Mouse (Mus musculus) gastrocnemius, postnatal 10 days (tissue): Measurements from ENCODE around the gene Galnt10. TPM values are rescaled to one million over a fixed set of nuclear protein-coding genes. Genes with fewer than 3 reads are reported as not detected.

Experiments used
- DNase-seq: peaks from one replicate; pipeline ENCODE4 v3.0.0; 2021; ENCODE audit warnings: mixed read lengths
- total RNA-seq, 2 experiments: library from RNA; stranded (reverse); gene quantifications; 2 replicates each; pipeline ENCODE4 v1.2.3; 2021

Gene Galnt10
- total RNA-seq, 2 experiments from 2014 or later: 13.0 to 15.7 TPM

DNA sequence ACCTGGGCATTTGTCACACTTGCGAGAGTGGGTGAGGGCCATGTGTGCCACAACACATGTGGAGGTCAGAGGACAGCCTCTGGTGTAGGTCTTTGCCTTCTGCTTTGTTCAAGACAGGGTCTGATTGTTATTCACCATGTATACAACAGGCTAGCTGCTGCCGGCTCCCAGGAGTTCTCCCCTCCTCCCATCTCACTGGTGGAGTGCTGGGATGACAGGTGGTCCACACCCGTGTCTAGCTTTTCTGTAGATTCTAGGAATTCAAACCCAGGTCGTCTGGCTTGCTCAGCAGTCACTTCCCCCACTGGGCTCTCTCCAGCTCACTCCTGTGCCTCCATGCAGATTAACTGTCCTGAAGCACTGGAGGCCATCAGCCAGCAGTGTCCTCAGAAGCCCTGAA, 80.7 kb downstream of the Galnt10 start:
- no peak for DNase-seq

DNA sequence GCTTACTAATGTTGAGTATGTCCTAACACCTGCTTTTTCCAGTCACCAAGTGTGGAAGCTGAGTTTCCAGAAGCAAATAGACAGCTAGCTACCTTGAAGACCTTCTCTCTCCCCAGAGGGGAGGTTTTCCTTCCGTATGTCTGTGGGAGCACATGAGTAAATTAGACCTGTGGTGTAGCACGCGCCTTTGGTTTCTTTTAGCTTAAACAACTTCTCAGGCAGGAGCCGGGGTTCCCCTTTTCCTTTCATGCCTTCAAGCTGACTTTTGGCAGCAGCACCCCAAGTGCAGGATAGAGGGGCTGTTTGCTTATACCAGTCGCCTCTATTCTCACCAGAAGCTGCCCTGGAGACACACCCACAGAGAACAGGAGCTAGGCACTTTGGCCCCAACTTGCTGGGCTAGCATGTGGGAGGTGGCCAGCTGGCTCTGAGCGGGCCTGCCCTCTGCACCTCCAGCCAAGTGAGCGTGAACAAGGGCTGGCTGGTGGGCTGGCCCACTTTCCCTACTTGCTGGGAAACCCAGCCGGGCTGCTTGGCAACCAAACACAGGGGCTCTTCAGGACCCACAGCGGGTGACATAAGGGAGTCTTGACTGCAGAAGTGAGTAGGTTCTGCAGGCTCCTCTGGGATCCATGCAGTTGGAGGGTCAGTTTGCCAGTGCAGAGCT, 82.2 kb downstream of the Galnt10 start:
- peak; percentile 63 for DNase-seq

DNA sequence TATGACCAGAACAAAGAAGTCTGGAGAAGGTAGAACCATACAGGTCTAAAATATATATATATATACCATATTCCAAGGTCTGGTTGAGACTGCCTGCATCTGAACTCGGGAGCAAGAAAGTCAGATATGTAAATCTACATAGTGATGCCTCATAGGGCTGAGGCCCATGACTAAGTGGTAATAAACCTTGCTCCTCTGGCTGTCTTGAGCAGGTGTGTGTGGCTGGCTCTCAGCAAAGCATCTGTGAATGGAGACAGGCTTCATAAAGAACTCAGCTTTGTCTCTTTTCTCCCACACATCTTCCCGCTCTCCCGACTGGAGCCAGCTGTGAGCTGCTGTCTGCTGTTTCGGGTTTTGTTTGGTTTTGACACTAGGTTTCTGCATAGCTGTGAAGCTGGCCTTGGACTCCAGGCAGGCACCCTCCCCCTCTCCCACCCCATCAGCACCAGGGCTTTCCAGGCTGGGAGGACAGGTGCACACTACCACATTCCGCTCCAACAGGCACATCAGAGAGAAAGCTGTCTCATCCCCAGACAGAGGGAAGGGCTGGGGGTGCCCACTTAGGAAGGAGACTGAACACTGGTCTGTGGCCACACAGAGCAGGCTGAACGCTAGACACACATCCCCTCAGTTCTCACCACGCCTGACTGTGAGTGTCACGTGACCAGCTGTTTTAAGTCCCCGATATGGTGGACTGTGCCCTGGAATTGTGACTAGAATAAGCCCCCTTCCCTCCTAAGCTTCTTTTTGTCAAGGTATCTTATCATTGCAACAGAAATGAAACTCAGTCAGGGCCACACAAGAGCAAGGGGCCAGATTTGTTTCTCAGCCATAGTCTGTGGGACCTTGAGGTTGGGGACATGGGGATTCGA, 87.4 kb downstream of the Galnt10 start:
- no peak for DNase-seq

DNA sequence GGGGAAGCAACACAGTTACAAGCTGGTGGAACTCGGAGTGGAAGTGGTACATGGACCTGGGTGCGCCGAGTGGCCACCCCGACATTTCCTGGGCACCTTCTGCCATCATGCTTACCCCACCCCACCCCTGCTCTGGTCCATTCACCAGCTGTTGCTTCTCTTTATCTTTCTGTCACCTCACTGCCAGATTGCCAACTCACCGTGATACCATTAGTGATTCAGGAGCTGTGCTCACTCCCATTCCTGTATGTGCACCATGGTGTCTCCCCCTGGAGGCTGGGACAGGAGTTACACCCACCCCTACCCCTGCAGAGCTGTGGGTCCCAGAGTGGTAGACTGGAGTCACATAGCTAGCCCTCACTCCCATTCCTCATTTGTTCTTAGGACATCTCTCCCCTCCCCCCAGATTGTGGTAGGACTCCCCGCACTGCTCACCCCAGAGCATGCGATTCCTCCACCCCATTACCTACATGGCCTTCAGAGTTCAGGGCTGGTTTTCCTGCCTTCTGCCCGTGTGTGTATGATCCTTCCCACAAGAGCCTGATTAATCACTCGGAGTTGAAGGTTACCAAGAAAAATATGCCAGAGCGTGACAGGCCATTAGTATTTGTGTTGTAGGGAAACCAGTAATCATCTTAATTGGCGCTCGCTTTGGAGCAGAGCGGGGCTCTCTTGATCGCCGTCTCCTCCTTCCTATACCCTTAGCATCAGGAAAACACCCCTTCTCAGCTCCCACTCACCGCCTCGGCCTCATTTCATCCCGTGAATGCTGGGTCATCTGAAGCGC, 102.2 kb downstream of the Galnt10 start:
- peak; percentile 35 for DNase-seq

DNA sequence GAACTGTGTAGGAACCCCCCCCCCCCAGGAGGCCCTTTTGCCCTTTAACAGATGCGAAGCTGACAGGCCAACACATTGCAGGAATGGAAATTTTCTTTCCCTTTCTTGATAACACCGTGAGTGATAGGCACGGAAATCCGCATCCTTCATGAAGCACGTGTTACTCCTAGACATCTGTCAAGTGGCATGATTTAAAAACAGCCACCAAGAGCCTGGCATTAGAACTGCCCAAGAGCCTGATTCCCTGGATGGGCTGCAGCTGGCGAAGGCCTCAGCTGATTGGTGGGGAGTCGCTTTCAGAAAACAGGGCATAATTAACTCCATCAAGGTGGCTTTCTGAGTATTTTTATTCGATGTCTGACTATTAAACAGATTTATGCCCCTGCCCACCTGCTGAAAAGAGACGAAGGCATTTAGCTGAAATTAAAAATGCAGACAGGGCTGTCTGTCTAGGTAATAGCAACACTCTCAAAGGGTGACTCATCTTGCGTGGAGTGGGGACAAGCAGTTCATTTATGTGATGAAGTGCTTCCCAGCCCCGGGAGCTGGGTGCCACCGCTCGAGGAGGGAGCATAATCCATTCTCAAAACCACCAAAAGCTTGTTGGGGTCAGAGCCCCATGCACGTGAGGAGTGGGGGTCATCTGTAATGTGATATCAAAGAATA, 108.4 kb downstream of the Galnt10 start:
- DNase-seq: no peak

DNA sequence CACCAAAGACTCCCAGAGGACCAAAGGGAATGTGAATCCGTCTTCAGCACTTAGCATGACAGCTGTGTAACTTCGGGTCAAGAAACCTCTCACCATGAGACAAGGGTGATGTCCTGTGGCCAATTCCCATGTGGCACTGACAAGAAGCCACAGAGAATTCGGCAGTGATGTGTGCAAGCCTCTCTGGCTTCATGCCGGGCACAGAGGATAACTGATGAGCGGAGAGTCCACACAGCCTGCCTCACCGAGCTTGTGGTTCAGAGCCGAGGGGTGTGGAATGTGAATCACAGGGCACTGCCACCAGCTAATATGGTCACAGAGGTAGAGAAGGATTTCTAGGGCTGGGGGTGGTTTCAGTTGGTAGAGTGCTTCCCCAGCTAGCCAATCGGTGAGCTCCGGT, 113.4 kb downstream of the Galnt10 start:
- no peak for DNase-seq

DNA sequence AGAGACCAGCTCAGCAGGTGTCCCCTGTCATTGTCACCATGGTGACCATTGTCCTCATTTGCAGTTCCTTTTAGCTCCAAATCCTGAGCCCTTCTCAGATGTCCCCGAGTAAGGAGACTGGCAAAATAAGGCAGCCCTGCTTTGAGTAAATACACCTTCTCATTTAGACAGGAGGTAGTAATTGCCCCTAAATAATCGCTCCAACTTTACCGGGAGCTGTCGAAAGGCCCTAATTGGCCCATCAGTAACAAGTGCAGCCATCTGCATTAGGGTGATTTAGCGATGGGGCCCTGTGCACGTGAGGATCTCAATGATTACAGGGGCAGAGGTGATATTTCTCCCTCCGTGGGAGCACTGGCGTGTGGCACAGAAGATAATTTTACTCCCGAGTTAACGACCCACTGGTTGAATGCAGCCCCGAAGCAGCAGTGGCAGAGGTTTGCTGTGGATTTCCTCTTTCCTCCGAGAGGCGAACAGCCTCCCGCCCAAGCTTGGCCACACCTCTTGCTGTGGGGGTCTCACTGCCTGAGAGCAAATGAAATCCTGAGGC, 115.3 kb downstream of the Galnt10 start:
- no peak for DNase-seq

DNA sequence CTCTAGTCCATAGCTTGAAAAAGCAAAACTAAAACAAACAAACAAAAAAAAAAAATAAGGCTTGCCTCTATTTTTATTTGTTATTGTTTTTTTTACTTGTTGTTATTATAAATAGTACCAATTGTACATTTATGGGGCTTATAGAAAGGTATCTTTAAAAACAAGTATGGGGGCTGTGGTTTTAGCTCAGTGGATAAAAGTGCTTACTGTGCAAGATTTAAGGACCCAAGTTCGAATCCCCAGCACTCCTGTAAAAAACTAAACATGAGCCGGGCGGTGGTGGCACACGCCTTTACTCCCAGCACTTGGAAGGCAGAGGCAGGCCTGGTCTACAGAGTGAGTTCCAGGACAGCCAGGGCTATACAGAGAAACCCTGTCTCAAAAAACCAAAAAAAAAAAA, 116.1 kb downstream of the Galnt10 start:
- no peak for DNase-seq

DNA sequence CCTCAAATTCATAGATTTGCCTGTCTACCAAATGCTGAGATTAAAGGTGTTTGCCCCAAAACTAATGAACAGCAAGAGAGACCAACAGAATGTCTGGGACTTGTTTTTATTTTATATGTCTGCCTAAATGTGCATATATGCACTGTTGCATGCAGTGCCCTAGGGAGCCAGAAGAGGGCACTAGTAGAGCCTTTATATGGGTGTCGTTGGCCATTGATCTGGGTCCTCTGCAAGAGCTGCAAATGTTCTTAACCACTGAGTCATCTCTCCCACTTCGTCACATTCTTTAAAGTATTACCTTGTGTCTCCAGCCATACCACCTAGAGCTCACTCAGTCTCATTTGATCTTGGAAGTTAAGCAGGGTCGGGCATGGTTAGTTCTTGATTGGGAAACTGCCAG, 118.9 kb downstream of the Galnt10 start:
- DNase-seq: no peak

DNA sequence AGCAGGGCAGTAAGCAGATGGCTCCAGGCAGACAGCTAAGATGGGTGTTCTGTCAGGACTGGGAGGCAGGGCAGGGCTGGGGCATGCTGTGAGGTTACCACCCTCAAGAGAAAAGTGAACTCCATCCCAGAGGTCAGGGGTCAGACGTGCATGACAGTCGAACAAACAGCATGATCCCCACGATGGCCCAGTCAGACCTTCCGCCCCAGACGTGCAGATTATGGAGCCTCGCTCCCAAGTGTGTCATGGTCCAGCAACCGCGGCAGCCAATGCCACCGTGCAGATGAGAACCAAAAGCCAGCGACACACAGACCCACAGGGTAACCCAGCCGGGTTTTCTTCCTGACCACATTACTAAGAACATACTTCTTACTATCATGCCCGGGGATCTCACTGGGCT, 121.4 kb downstream of the Galnt10 start:
- DNase-seq: no peak

DNA sequence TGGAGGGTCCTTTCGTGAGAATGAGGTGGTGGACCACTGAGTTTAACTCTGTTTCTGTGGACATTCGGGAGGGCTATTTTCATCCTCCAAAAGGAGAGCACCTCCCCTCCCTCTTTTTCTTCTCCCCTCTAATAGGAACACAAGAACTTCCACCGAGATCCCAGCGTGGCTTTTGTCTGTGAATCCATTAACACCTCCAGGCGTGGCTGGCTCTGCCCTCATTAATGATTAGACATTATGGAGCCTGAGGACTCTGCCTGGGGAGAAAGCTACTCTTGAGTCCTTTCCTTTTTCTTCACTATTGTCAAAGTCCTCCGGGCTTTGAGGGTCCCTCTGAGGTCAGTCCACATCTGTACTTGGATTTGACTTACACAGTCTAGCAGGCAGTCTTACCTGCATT, 121.9 kb downstream of the Galnt10 start:
- DNase-seq: no peak

DNA sequence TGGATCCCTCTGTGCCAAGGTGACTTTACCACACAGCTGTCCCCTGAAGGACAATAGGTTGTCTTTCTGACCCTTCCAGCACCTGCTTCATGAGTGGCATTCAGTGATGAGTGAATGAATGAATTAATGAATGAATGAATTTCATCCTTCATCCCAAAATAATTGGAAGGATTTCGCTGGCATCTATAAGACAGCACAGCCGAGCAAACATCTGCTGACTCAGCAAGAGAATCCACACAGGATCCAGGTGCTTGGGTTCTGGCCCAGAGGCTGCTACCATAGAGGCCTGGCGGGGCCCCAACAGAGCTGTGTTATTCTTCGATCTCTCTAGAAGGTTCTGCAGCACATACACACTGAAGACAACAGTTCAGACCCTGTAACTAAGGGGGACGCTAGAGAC, 125.5 kb downstream of the Galnt10 start:
- DNase-seq: no peak

DNA sequence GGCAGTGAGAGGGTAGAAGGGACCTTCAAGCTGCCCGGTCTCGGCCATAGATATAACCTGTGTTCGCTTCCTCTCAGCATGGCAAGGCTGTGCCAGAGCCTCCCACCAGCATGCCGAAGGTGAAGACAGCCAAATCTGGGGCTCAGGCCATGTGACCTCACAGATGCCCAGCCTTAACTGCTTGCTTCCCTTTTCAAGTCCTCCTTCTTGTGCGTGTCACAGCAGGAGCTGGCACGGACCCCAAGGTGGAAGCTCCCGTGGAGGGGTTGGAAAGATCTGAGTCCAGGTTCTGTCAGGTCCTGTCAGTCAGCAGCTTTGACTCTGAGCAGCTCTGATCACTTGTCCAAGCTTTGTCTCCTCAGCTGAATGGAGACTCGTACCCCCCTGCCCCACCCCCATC, 126.4 kb downstream of the Galnt10 start:
- no peak for DNase-seq

DNA sequence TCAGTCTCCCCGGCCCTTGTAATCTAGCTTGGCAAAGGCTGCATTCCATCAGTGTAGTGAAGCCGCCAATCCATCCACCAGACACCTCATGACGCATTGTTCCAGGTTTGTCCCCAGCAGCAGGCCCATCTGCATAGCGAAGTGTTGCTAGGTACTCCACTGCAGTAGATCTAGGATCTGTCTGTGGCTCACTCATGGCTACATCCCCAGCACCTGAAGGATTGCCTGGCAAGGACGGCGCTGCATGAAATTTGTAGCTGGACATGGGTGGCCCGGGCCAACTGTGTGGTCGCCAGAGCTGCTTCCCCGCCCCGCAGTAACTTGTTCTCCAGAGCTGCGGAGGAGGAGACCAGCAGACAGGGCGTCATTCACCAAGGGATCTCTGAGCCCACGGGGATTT, 128.2 kb downstream of the Galnt10 start:
- DNase-seq: no peak

DNA sequence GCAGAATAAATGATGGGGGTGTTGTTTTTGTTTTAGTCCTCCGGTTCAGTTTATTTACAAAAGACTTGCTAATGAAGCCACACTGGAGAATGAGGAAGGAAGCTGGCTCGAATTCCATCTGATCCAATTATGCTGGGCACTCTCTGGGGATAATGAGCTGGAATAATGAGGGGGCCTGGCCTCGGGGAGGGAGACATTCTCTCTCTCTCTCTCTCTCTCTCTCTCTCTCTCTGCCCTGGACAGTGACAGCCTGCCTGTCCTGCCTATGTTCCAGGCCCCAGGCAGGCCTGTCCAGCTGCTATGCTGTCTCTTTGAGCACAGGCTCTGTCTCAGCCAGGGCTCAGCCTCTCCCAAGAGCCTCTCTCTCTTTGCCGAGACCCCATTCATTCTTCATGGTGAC, 128.7 kb downstream of the Galnt10 start:
- no peak for DNase-seq

DNA sequence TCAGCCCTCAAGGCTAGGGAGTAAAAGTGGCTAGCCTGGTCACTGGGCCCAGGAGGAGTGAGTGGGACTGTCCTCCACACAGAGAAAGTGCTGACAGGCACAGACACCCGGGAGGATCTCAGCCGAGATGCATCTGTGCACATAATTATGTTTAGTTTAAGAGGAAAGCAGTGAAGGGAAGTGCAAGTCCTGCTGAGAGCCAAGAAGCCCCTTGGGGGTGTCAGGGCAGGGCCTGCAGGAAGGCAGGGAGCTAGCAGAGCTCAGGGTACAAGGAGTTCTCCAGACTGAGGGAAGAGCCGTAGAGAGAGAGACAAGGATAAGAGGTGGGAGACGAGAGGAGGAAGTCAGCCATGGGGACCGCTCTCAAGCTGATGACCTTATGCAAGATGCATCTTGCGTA, 130.6 kb downstream of the Galnt10 start:
- DNase-seq: no peak

DNA sequence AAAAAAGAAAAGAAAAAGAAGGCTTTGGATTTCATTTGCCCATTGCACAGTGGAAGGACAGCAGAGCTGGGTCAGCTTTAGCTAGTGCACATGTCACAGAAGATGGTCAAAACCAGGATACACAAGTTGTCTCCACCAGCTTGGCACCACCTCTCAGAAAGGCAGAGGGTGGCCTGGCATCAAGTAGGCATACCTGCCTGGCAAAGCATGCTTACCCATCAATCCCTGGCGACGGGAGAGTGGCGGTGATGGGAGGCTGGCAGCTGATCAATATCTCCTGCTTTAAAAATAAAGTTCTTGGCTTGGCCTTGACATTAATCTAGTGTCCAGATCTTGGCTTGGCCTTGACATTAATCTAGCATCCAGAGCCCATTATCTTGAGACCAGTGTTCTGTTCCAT, 131.3 kb downstream of the Galnt10 start:
- DNase-seq: no peak

DNA sequence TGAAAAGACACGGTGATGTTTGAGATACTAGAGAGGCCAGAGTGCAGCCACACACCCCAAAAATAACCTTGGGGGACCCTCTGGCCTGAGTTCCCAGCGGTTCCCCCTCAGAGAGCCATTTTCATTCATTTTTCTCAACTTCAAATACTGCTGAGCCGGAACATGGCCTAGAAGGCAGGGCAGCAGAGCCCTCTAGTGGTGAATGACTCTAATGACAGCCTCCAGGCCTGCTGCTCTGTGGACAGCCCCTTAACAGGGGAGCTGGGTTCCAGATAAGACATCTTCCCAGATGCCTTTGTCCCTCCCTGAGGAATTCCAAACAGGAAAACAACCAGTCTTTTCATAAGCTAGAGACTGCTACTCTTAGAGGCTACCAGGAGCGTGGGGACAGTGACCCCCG, 133.1 kb downstream of the Galnt10 start:
- DNase-seq: no peak

DNA sequence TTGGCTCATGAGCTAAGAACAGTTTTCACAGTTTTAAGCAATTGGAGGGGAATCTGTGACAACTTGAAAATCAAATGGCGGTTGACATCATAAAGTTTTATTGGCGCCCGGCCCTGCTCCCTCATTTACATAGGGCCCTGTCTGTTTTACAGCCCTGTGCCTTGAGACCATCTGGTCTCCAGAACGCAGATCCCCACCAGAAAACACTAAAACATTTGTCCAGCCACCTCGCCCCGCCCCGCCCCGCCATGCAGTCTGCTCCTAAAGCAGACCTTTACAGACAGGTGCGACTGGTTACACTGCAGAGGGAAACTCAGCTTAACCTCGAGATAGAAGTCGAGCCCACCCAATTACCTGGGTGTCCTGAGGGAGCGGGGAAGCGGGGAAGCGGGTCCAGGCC, 134.6 kb downstream of the Galnt10 start:
- DNase-seq: no peak

DNA sequence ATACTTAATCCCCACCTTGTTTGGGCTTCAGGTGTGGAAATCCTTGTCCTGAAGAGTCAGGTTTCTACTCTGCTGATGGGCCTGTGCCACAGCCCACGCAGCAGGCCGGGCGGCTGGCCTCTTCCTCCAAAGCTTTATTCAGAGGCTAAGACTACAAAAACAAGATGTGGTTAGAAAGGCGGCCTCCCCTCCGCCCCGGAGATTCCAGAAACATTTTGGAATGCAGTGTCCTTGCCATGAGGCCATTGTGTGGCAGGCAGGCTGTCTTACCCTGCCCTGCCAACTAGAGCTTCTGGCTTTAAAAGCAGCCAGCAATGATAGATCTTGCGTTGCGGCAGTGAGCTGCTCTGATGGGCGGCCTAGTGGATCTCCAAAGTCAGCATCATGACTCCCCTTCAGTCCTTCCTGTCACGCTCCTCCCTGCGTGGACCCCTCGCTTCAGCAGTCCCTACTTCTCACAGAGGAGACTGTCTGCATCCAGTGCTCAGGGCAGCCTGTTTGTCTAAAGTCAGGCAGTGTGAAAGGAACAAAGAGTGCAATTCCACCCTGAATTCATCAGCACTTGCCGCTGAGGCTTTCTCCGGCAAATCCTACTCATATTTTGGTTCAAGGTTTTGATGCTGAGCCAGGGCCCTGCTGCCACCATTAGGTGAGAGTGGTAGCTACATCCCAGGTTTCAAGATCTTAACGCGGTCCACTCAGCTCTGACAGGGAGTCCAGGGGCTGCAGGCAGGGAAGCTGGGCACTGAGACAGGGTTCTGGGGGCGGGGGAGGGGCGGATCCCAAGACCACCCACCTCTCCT, 141.6 kb downstream of the Galnt10 start:
- peak; percentile 41 for DNase-seq

DNA sequence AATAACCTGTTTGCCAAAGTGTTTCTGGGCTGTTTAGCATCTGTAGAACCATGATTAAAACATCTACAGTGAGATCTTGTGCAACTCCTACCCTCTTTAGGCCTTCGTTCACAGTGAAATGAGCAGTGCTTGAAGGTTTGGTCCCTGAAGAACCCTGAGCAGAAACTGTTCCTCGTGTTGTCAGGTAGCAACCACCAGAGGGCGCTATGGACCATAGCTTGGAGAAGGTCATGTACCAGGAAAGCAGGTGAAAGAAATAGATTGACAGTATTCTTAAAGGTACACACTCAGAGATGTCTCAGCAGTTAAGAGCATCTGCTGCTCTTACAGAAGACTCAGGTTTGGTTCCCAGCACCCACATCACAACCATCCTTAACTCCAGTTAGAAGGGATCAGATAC, 142.7 kb downstream of the Galnt10 start:
- DNase-seq: peak; percentile 53
